Mouse (Mus musculus) megakaryocyte, embryonic 14.5 days (primary cell): ENCODE data around the gene 2310033P09Rik. TPM values are rescaled to one million over a fixed set of nuclear protein-coding genes. Genes with fewer than 3 reads are reported as not detected.

Experiments
- H3K27me3 ChIP-seq: replicated peaks from 2 replicates; pipeline ENCODE3; 2012; ENCODE audit warnings: inconsistent platforms
- H3K36me3 ChIP-seq: replicated peaks from 2 replicates; pipeline ENCODE3; 2012; ENCODE audit warnings: low read length, inconsistent platforms, mixed read lengths
- H3K4me1 ChIP-seq: 2 replicates; pipeline ENCODE4 v1.6.1; 2012; ENCODE audit warnings: inconsistent platforms
- H3K4me3 ChIP-seq: replicated peaks from 2 replicates; pipeline ENCODE3; 2012; ENCODE audit warnings: moderate library complexity, mild to moderate bottlenecking, inconsistent platforms
- H3K9me3 ChIP-seq: 2 replicates; pipeline ENCODE4 v1.6.1; 2012; ENCODE audit warnings: inconsistent platforms
- FLI1 ChIP-seq: IDR thresholded peaks from 2 replicates; pipeline ENCODE4 v1.6.1; 2012; ENCODE audit warnings: low read length, inconsistent platforms, mixed read lengths
- GATA1 ChIP-seq: IDR thresholded peaks from 3 replicates; pipeline ENCODE4 v1.6.1; 2012; ENCODE audit warnings: mixed read lengths, low read length, inconsistent platforms, borderline replicate concordance
- polyA plus RNA-seq: library from polyadenylated mRNA; stranded (reverse); fragments of >175 nt; gene quantifications from 2 replicates; pipeline ENCODE4 v1.2.3, GENCODE M21; 2012; ENCODE audit warnings: low replicate concordance; ENCODE audit not compliant: insufficient read depth

2310033P09Rik gene
- polyA plus RNA-seq, 1 experiment: 33.5 TPM

GRCm38 (mm10) chr11:59216955-59217354, 8.8 kb downstream of the 2310033P09Rik start:
- no peaks in the 10 kb centered on the region for H3K27me3 ChIP-seq
- TF ChIP-seq FLI1: no peak
- TF ChIP-seq GATA1: no peak
- peaks cover 83% of the 10 kb centered on the region for H3K36me3 ChIP-seq
- H3K4me3 ChIP-seq: peak overlapping the region; percentile 62
- peaks cover 94% of the 10 kb centered on the region for H3K4me1 ChIP-seq
- H3K9me3 ChIP-seq: no peaks in the 10 kb centered on the region

GRCm38 (mm10) chr11:59218389-59218998, 10.4 kb downstream of the 2310033P09Rik start:
- TF ChIP-seq GATA1: no peak
- no peak for TF ChIP-seq FLI1
- Histone ChIP-seq H3K27me3 (no peaks in the 10 kb centered on the region), H3K4me3 (no peak overlapping the region), H3K36me3 (peaks cover 85% of the 10 kb centered on the region), H3K4me1 (peaks cover 96% of the 10 kb centered on the region), H3K9me3 (no peaks in the 10 kb centered on the region)

DNA sequence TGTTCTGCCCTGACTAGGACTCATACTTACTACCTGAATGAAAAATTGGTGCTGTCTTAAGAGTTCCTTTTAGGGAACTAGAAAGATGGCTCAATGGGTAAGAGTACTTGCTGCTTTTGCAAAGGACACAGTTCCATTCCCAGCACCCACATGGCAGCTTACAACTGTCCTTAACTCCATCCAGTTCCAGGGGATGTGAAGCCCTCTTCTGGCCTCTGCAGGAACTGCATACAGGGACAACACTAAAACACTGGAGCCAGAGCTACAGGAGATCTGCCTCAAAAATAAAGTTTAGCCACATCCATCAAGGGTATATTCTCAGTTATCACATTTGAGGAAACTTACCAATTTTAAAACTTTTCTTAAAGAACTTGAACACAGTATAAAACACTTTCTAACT, 10.9 kb downstream of the 2310033P09Rik start:
- peaks cover 98% of the 10 kb centered on the region for H3K4me1 ChIP-seq
- no peaks in the 10 kb centered on the region for H3K9me3 ChIP-seq
- TF ChIP-seq FLI1 (no peak), GATA1 (no peak)
- peaks cover 86% of the 10 kb centered on the region for H3K36me3 ChIP-seq
- no peak overlapping the region for H3K4me3 ChIP-seq
- no peaks in the 10 kb centered on the region for H3K27me3 ChIP-seq

DNA sequence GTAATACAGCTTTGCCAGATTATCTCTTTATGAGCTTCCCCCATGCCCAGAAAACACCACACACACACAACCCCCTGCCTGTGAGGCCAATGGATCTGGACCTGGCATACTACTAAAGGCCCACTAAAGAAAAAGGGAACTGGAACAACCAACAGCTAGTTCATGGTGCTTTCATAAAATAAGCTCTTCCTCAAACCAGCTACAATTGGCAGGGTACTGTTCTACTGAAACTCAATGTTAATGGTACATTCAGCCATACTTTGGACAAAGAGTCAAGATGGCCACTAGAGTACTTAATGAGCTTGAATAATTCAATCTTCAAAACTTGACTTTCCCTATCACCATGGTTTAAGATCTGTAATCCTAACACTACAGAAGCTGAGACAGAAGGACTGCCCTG, 13.5 kb downstream of the 2310033P09Rik start:
- H3K9me3 ChIP-seq: no peaks in the 10 kb centered on the region
- TF ChIP-seq GATA1 (no peak), FLI1 (no peak)
- no peak overlapping the region for H3K4me3 ChIP-seq
- peaks cover 99% of the 10 kb centered on the region for H3K4me1 ChIP-seq
- no peaks in the 10 kb centered on the region for H3K27me3 ChIP-seq
- peaks cover 69% of the 10 kb centered on the region for H3K36me3 ChIP-seq

- peaks cover 69% of the 10 kb centered on the region for H3K36me3 ChIP-seq
- peaks cover 98% of the 10 kb centered on the region for H3K4me1 ChIP-seq
These were observed 14.2 kb downstream of the 2310033P09Rik start for GRCm38 (mm10) chr11:59222306-59222705.

DNA sequence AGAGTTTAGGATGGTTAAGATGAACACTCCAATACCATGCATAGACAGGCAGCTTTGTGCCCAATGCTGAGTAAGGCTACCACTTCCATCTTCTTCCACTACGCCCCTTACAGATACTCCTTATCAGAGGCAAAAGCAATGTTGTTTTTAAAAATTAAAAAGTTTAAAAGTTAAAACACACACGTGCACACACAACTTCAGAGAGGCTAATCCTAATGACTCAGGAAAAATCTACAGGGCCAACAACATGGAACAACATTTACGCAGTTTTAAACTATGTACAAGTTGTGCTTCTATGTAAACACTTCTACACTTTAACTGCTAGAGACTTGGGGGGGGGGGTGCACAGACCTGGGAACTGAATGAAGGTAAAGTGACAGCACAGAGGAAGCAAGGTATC, 15.9 kb downstream of the 2310033P09Rik start:
- Histone ChIP-seq H3K4me3 (peak overlapping the region; percentile 80), H3K4me1 (peaks cover 88% of the 10 kb centered on the region), H3K27me3 (no peaks in the 10 kb centered on the region), H3K36me3 (peaks cover 54% of the 10 kb centered on the region), H3K9me3 (no peaks in the 10 kb centered on the region)
- TF ChIP-seq GATA1 (no peak), FLI1 (no peak)

More at GRCm38 (mm10) chr11:59222306-59222705, 14.2 kb downstream of the 2310033P09Rik start:
- Histone ChIP-seq H3K9me3 (no peaks in the 10 kb centered on the region), H3K27me3 (no peaks in the 10 kb centered on the region), H3K4me3 (peak overlapping the region; percentile 9)
- TF ChIP-seq FLI1 (no peak), GATA1 (no peak)

DNA sequence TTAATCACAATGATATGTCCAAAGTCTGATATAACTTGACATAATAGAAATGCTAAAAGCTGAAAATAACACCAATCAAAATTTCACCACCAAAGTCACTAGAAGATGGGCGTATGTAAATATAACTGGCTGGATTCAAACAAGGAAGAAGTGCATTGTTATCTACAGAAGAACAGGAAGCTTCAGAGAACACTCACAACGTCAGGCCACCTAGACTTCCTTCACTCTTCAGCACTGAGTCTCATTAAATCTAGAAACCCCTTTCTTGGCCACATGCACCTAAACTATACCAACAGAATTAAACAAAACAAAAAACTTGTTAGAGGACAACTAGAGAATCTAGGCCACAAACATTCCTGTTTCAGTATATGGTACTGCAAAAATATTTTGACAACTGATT, 16.3 kb downstream of the 2310033P09Rik start:
- Histone ChIP-seq H3K9me3 (no peaks in the 10 kb centered on the region), H3K27me3 (no peaks in the 10 kb centered on the region), H3K4me3 (no peak overlapping the region), H3K36me3 (peaks cover 50% of the 10 kb centered on the region), H3K4me1 (peaks cover 88% of the 10 kb centered on the region)
- TF ChIP-seq GATA1 (no peak), FLI1 (no peak)

GRCm38 (mm10) chr11:59225167-59225566, 17.0 kb downstream of the 2310033P09Rik start:
- Histone ChIP-seq H3K36me3 (peaks cover 43% of the 10 kb centered on the region), H3K9me3 (no peaks in the 10 kb centered on the region), H3K27me3 (no peaks in the 10 kb centered on the region), H3K4me1 (peaks cover 88% of the 10 kb centered on the region), H3K4me3 (peak overlapping the region; percentile 40)
- TF ChIP-seq FLI1 (no peak), GATA1 (no peak)

DNA sequence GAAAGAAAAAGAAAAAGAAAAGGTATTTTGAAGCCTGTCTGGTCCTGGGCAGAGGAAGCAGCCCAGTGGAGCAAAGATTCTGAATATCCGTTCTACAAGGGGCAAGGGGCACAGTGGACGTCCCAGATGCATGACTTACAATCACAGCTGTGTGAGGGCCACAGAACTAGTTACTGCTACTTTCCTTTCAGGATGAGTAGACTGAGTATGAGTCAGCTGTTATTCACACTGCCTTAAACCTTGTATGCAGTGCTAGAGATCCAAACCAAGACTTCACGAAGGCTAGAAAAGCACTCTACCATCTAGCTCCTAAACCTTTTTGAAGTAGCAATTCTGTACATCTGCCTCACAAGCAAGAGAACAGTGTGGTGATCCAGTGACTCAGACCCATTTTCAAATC, 18.1 kb downstream of the 2310033P09Rik start:
- peaks cover 84% of the 10 kb centered on the region for H3K4me1 ChIP-seq
- peaks cover 32% of the 10 kb centered on the region for H3K36me3 ChIP-seq
- no peaks in the 10 kb centered on the region for H3K9me3 ChIP-seq
- no peaks in the 10 kb centered on the region for H3K27me3 ChIP-seq
- peak overlapping the region; percentile 92 for H3K4me3 ChIP-seq
- TF ChIP-seq FLI1 (no peak), GATA1 (no peak)

- peaks cover 26% of the 10 kb centered on the region for H3K36me3 ChIP-seq
- no peaks in the 10 kb centered on the region for H3K9me3 ChIP-seq
- peaks cover 76% of the 10 kb centered on the region for H3K4me1 ChIP-seq
- H3K4me3 ChIP-seq: peak overlapping the region; percentile 92
- no peak for TF ChIP-seq GATA1
- no peak for TF ChIP-seq FLI1
- H3K27me3 ChIP-seq: peaks cover 1% of the 10 kb centered on the region
These were observed 18.9 kb downstream of the 2310033P09Rik start for GRCm38 (mm10) chr11:59226787-59227603.
